ENCODE assay signal across 8 mouse cellular contexts in genomic region chr4:98101153-98102096, GRCm38 (mm10).
DNase-seq lines count a peak whose midpoint lies in the region; ATAC-seq and TF ChIP-seq lines count a peak whose summit lies in the region.
"Had no signal": no experiment of that assay in that cellular context is flagged by ENCODE, and none has a peak within 500 bp of the region (broad histone marks: within the 10 kb centered on the region; RNA-seq: fewer than 3 reads in every experiment).

No protein-coding gene starts in this region.

- H3K9ac ChIP-seq in stomach, embryonic 14.5 days (replicated peaks; ENCODE audit: low read depth, low read length): no peak overlapping the region
- no peak overlapping the region for H3K9ac ChIP-seq in stomach, postnatal 0 days (ENCODE audit: low read length)
- H3K9ac ChIP-seq in heart, embryonic 14.5 days (ENCODE audit: low read length): peak overlapping the region; percentile 50; the same call in 1 of the 2 replicates
- H3K9ac ChIP-seq in limb, embryonic 12.5 days (replicated peaks): no peak overlapping the region

- no peak overlapping the region for H3K4me2 ChIP-seq in stomach, embryonic 14.5 days (replicated peaks; ENCODE audit: low read depth, low read length)
- H3K4me2 ChIP-seq in stomach, postnatal 0 days (replicated peaks; ENCODE audit: low read depth): no peak overlapping the region
- no peak overlapping the region for H3K4me2 ChIP-seq in heart, embryonic 14.5 days (ENCODE audit: low read length)
- H3K4me2 ChIP-seq in limb, embryonic 12.5 days: no peak overlapping the region

- no peaks in the 10 kb centered on the region for H3K36me3 ChIP-seq in stomach, embryonic 14.5 days (ENCODE audit: control insufficient read depth, insufficient read depth, low read length)
- H3K36me3 ChIP-seq in stomach, postnatal 0 days (ENCODE audit: control insufficient read depth, insufficient read depth, low read length): no peaks in the 10 kb centered on the region
- H3K36me3 ChIP-seq in heart, embryonic 14.5 days (ENCODE audit: control insufficient read depth, insufficient read depth, low read length): no peaks in the 10 kb centered on the region
- peaks cover 16% of the 10 kb centered on the region; the same call in 1 of the 2 replicates for H3K36me3 ChIP-seq in limb, embryonic 12.5 days

- WGBS in stomach, embryonic 14.5 days: 66% methylated on average over 10 of the region's 10 CpGs
- WGBS in stomach, postnatal 0 days: 66% methylated on average over 10 of the region's 10 CpGs
- WGBS in heart, embryonic 14.5 days: 52% methylated on average over 10 of the region's 10 CpGs
- 55% methylated on average over 10 of the region's 10 CpGs for WGBS in limb, embryonic 12.5 days

- no peaks in the 10 kb centered on the region for H3K27me3 ChIP-seq in stomach, embryonic 14.5 days (ENCODE audit: control insufficient read depth, insufficient read depth, low read length)
- no peaks in the 10 kb centered on the region for H3K27me3 ChIP-seq in stomach, postnatal 0 days (ENCODE audit: control insufficient read depth, insufficient read depth, low read length)
- no peaks in the 10 kb centered on the region for H3K27me3 ChIP-seq in heart, embryonic 14.5 days (ENCODE audit: control insufficient read depth, insufficient read depth, low read length)
- H3K27me3 ChIP-seq in limb, embryonic 12.5 days: no peaks in the 10 kb centered on the region

- no peak overlapping the region for H3K4me3 ChIP-seq in stomach, embryonic 14.5 days (ENCODE audit: low read depth, low read length)
- no peak overlapping the region for H3K4me3 ChIP-seq in stomach, postnatal 0 days (ENCODE audit: low read depth, low read length)
- no peak overlapping the region for H3K4me3 ChIP-seq in heart, embryonic 14.5 days (ENCODE audit: control insufficient read depth in 1 of 2, insufficient read depth in 1 of 2, low read depth in 1 of 2, low read length in 2 of 2)
- H3K4me3 ChIP-seq in limb, embryonic 12.5 days (replicated peaks): no peak overlapping the region
- H3K4me3 ChIP-seq: megakaryocyte, embryonic 14.5 days had no signal

- no peaks in the 10 kb centered on the region for H3K9me3 ChIP-seq in stomach, embryonic 14.5 days (ENCODE audit: control insufficient read depth, low read depth, low read length)
- H3K9me3 ChIP-seq in stomach, postnatal 0 days (ENCODE audit: control insufficient read depth, low read length): no peaks in the 10 kb centered on the region
- H3K9me3 ChIP-seq in heart, embryonic 14.5 days (ENCODE audit: control insufficient read depth, low read length): no peaks in the 10 kb centered on the region
- H3K9me3 ChIP-seq in limb, embryonic 12.5 days: no peaks in the 10 kb centered on the region
- H3K9me3 ChIP-seq: megakaryocyte, embryonic 14.5 days had no signal

- TF ChIP-seq EP300 in stomach, postnatal 0 days (optimal IDR thresholded peaks at IDR 0.05): no peak

- TF ChIP-seq CTCF in stomach, postnatal 0 days (IDR thresholded peaks at IDR 0.05; ENCODE audit: low read depth): no peak

- H3K27ac ChIP-seq in stomach, embryonic 14.5 days (ENCODE audit: low read length): peak overlapping the region; percentile 44; the same call in 1 of the 2 replicates
- no peak overlapping the region for H3K27ac ChIP-seq in stomach, postnatal 0 days (replicated peaks)
- peak overlapping the region; percentile 57 to 66 for H3K27ac ChIP-seq in heart, embryonic 14.5 days (replicated peaks in 1 of 2; ENCODE audit: control insufficient read depth in 1 of 2, insufficient read depth in 1 of 2, low read depth in 2 of 2, low read length in 2 of 2)
- peak overlapping the region; percentile 88 for H3K27ac ChIP-seq in limb, embryonic 12.5 days

- no peak for DNase-seq in stomach, postnatal 0 days (ENCODE audit: low spot score)
- no peak for DNase-seq in cerebellum, postnatal 10 days
- DNase-seq in frontal cortex, postnatal 10 days (ENCODE audit: low spot score in 2 of 2): no peak
- no peak for DNase-seq in spleen, postnatal 36 days (ENCODE audit: low spot score in 2 of 2)

- peaks cover 15% of the 10 kb centered on the region for H3K4me1 ChIP-seq in stomach, embryonic 14.5 days (ENCODE audit: control insufficient read depth, insufficient read depth, low read length)
- peaks cover 3% of the 10 kb centered on the region; the same call in 1 of the 2 replicates for H3K4me1 ChIP-seq in stomach, postnatal 0 days (replicated peaks; ENCODE audit: control insufficient read depth, insufficient read depth)
- peaks cover 21 to 41% of the 10 kb centered on the region in 2 experiments for H3K4me1 ChIP-seq in heart, embryonic 14.5 days (ENCODE audit: control insufficient read depth in 2 of 2, insufficient read depth in 2 of 2, low read length in 2 of 2)
- peaks cover 79% of the 10 kb centered on the region for H3K4me1 ChIP-seq in limb, embryonic 12.5 days (replicated peaks)

- no peak for ATAC-seq in stomach, embryonic 14.5 days (ENCODE audit: insufficient number of reproducible peaks, insufficient read depth, low FRiP score, low read depth)
- no peak for ATAC-seq in stomach, postnatal 0 days (ENCODE audit: low FRiP score, low TSS enrichment)
- ATAC-seq in heart, embryonic 14.5 days (ENCODE audit: insufficient number of reproducible peaks, insufficient read depth, low FRiP score, low read depth): no peak
- ATAC-seq in limb, embryonic 12.5 days (ENCODE audit: insufficient number of reproducible peaks, insufficient read depth, low FRiP score, low TSS enrichment, low read depth): no peak
